Mouse (Mus musculus) heart, embryonic 10.5 days (tissue): ENCODE measurements around the gene Usf2. TPM values are rescaled to one million over a fixed set of nuclear protein-coding genes. Genes with fewer than 3 reads are reported as not detected.

Experiments used
- DNase-seq: peaks from one replicate; pipeline ENCODE4 v3.0.0-alpha.2; 2017; ENCODE audit warnings: low spot score
- H3K27ac ChIP-seq: fragments of 300-500 bp; sonication (generic); 2 replicates; pipeline ENCODE4 v1.5.1; 2016; ENCODE audit warnings: mild to moderate bottlenecking
- H3K27me3 ChIP-seq: fragments of 300-500 bp; sonication (generic); 2 replicates; pipeline ENCODE4 v1.6.1; 2016; ENCODE audit warnings: mild to moderate bottlenecking; ENCODE audit not compliant: poor library complexity, insufficient read depth, severe bottlenecking
- H3K36me3 ChIP-seq: fragments of 300-500 bp; sonication (generic); 2 replicates; pipeline ENCODE4 v1.6.1; 2016; ENCODE audit warnings: mild to moderate bottlenecking, moderate library complexity
- H3K4me1 ChIP-seq: fragments of 300-500 bp; sonication (generic); 2 replicates; pipeline ENCODE4 v1.6.1; 2016; ENCODE audit warnings: mild to moderate bottlenecking
- H3K4me3 ChIP-seq: fragments of 300-500 bp; sonication (generic); 2 replicates; pipeline ENCODE4 v1.5.1; 2016; ENCODE audit warnings: mild to moderate bottlenecking, moderate library complexity
- H3K9me3 ChIP-seq: fragments of 300-500 bp; sonication (generic); 2 replicates; pipeline ENCODE4 v1.6.1; 2016; ENCODE audit warnings: mild to moderate bottlenecking, moderate library complexity
- WGBS: fragments of 180-500 bp; shearing (Covaris S2); methylation state at CpG from one replicate; pipeline ENCODE4 v1.1.7; 2016; 5-methylcytosine and 5-hydroxymethylcytosine counted together
- polyA plus RNA-seq: library from polyadenylated mRNA; unstranded; fragments of >200 nt; fragmentation: Nextera tagmentation; extraction: Ambion mirVana; gene quantifications from 2 replicates; pipeline ENCODE4 v1.2.1, GENCODE M21; 2016

Usf2 gene
- 15.0 and 26.9 TPM in 2 replicates for polyA plus RNA-seq

- peak; percentile 90 for DNase-seq
- 3% methylated on average over 45 of the region's 82 CpGs for WGBS
- peaks cover 51% of the 10 kb centered on the region for H3K36me3 ChIP-seq
These were observed at the start of gene Usf2 for GRCm38 (mm10) chr7:30956756-30957366. TSS of gene Usf2 (minus strand) at chr7:30956803.

GRCm38 (mm10) chr7:31002650-31003049 is 46.0 kb upstream of the Usf2 start:
- WGBS, result 55% methylated on average over 8 of the region's 8 CpGs
- Histone ChIP-seq H3K27me3 (no peaks in the 10 kb centered on the region), H3K27ac (no peak overlapping the region), H3K9me3 (no peaks in the 10 kb centered on the region), H3K36me3 (no peaks in the 10 kb centered on the region), H3K4me3 (no peak overlapping the region), H3K4me1 (peaks cover 11% of the 10 kb centered on the region)
- no peak for DNase-seq

More at GRCm38 (mm10) chr7:30956756-30957366, at the start of gene Usf2:
- no peaks in the 10 kb centered on the region for H3K27me3 ChIP-seq
- H3K27ac ChIP-seq, result peak within 1 kb of the TSS; percentile 99
- H3K4me3 ChIP-seq, result peak within 1 kb of the TSS; percentile 98
- H3K4me1 ChIP-seq, result peaks cover 20% of the 10 kb centered on the region
- no peaks in the 10 kb centered on the region for H3K9me3 ChIP-seq

GRCm38 (mm10) chr7:31000505-31001020 is 44.0 kb upstream of the Usf2 start:
- H3K27ac ChIP-seq, result peak overlapping the region; percentile 80; the same call in 1 of the 2 replicates
- H3K4me1 ChIP-seq, result peaks cover 11% of the 10 kb centered on the region
- H3K9me3 ChIP-seq, result peaks cover 4% of the 10 kb centered on the region; the same call in 1 of the 2 replicates
- H3K27me3 ChIP-seq, result no peaks in the 10 kb centered on the region
- no peak for DNase-seq
- WGBS, result 24% methylated on average over 7 of the region's 7 CpGs
- peak overlapping the region; percentile 24; the same call in 1 of the 2 replicates for H3K4me3 ChIP-seq
- H3K36me3 ChIP-seq, result no peaks in the 10 kb centered on the region

- H3K36me3 ChIP-seq, result no peaks in the 10 kb centered on the region
- no peak for DNase-seq
- 92% methylated on average over 2 of the region's 2 CpGs for WGBS
- peaks cover 21% of the 10 kb centered on the region for H3K4me1 ChIP-seq
- no peak overlapping the region for H3K27ac ChIP-seq
- peaks cover 4% of the 10 kb centered on the region; the same call in 1 of the 2 replicates for H3K9me3 ChIP-seq
- no peak overlapping the region for H3K4me3 ChIP-seq
- H3K27me3 ChIP-seq, result no peaks in the 10 kb centered on the region
These were observed 39.9 kb upstream of the Usf2 start for GRCm38 (mm10) chr7:30996491-30996890.

GRCm38 (mm10) chr7:30993986-30994385 is 37.4 kb upstream of the Usf2 start:
- Histone ChIP-seq H3K4me3 (no peak overlapping the region), H3K4me1 (peaks cover 9% of the 10 kb centered on the region), H3K36me3 (no peaks in the 10 kb centered on the region), H3K27me3 (no peaks in the 10 kb centered on the region), H3K9me3 (peaks cover 4% of the 10 kb centered on the region; the same call in 1 of the 2 replicates), H3K27ac (no peak overlapping the region)
- 87% methylated on average over 5 of the region's 5 CpGs for WGBS
- DNase-seq, result no peak

- Histone ChIP-seq H3K9me3 (peaks cover 4% of the 10 kb centered on the region; the same call in 1 of the 2 replicates), H3K4me1 (peaks cover 9% of the 10 kb centered on the region), H3K27me3 (no peaks in the 10 kb centered on the region), H3K4me3 (no peak overlapping the region), H3K27ac (no peak overlapping the region), H3K36me3 (no peaks in the 10 kb centered on the region)
- no peak for DNase-seq
- WGBS, result 61% methylated on average over 5 of the region's 5 CpGs
These were observed 35.5 kb upstream of the Usf2 start for GRCm38 (mm10) chr7:30992148-30992547.

- 85% methylated on average over 4 of the region's 4 CpGs for WGBS
- Histone ChIP-seq H3K27ac (no peak overlapping the region), H3K36me3 (no peaks in the 10 kb centered on the region), H3K4me1 (peaks cover 9% of the 10 kb centered on the region), H3K9me3 (no peaks in the 10 kb centered on the region), H3K4me3 (no peak overlapping the region), H3K27me3 (no peaks in the 10 kb centered on the region)
- DNase-seq, result no peak
These were observed 32.0 kb upstream of the Usf2 start for GRCm38 (mm10) chr7:30988519-30989162.

GRCm38 (mm10) chr7:30985357-30985756 is 28.8 kb upstream of the Usf2 start:
- 80% methylated on average over 9 of the region's 9 CpGs for WGBS
- Histone ChIP-seq H3K36me3 (no peaks in the 10 kb centered on the region), H3K27me3 (no peaks in the 10 kb centered on the region), H3K4me3 (no peak overlapping the region), H3K27ac (no peak overlapping the region), H3K4me1 (no peaks in the 10 kb centered on the region), H3K9me3 (no peaks in the 10 kb centered on the region)
- DNase-seq, result no peak

- H3K36me3 ChIP-seq, result 0 out of 2 replicates have a peak, but pooled peaks cover 2% of the 10 kb centered on the region
- no peaks in the 10 kb centered on the region for H3K27me3 ChIP-seq
- no peak overlapping the region for H3K27ac ChIP-seq
- no peak overlapping the region for H3K4me3 ChIP-seq
- DNase-seq, result no peak
- WGBS, result 85% methylated on average over 4 of the region's 4 CpGs
- H3K9me3 ChIP-seq, result no peaks in the 10 kb centered on the region
- no peaks in the 10 kb centered on the region for H3K4me1 ChIP-seq
These were observed 25.1 kb upstream of the Usf2 start for GRCm38 (mm10) chr7:30981703-30982102.

- peak within 1 kb of the TSS; percentile 81 for H3K27ac ChIP-seq
- H3K27me3 ChIP-seq, result peaks cover 22% of the 10 kb centered on the region
- DNase-seq, result peak; percentile 88
- under 1% methylated on average over 37 of the region's 37 CpGs for WGBS
- H3K9me3 ChIP-seq, result no peaks in the 10 kb centered on the region
- peaks cover 3% of the 10 kb centered on the region; the same call in 1 of the 2 replicates for H3K36me3 ChIP-seq
- H3K4me1 ChIP-seq, result peaks cover 12% of the 10 kb centered on the region
- H3K4me3 ChIP-seq, result peak within 1 kb of the TSS; percentile 65
These were observed 17.1 kb upstream of the Usf2 start, which contains the start of gene Fam187b for GRCm38 (mm10) chr7:30973501-30974289. TSS of gene Fam187b (plus strand) at chr7:30973790.

- H3K9me3 ChIP-seq, result no peaks in the 10 kb centered on the region
- peaks cover 22% of the 10 kb centered on the region for H3K27me3 ChIP-seq
- peaks cover 12% of the 10 kb centered on the region for H3K4me1 ChIP-seq
- peak within 1 kb of the TSS; percentile 81 for H3K27ac ChIP-seq
- under 1% methylated on average over 19 of the region's 19 CpGs for WGBS
- peak within 1 kb of the TSS; percentile 65 for H3K4me3 ChIP-seq
- DNase-seq, result no peak
- peaks cover 3% of the 10 kb centered on the region; the same call in 1 of the 2 replicates for H3K36me3 ChIP-seq
These were observed 16.6 kb upstream of the Usf2 start, which contains the start of gene Lsr for GRCm38 (mm10) chr7:30973251-30973500. TSS of gene Lsr (minus strand) at chr7:30973464.

- 2% methylated on average over 41 of the region's 41 CpGs for WGBS
- Histone ChIP-seq H3K9me3 (no peaks in the 10 kb centered on the region), H3K27ac (peak overlapping the region; percentile 81), H3K27me3 (peaks cover 22% of the 10 kb centered on the region), H3K4me1 (peaks cover 12% of the 10 kb centered on the region), H3K4me3 (peak overlapping the region; percentile 65), H3K36me3 (peaks cover 3% of the 10 kb centered on the region; the same call in 1 of the 2 replicates)
- DNase-seq, result no peak
These were observed 16.0 kb upstream of the Usf2 start for GRCm38 (mm10) chr7:30972426-30973250.
